Mouse (Mus musculus): ENCODE data around the gene Map1s. TPM values are rescaled to one million over a fixed set of nuclear protein-coding genes. Genes with fewer than 3 reads are reported as not detected.

Gene Map1s
- polyA plus RNA-seq (2015; fragmentation: Nextera tagmentation; extraction: Ambion mirVana), result 15.4 and 17.6 TPM in 2 replicates

GRCm38 (mm10) chr8:70905831-70906736 lies at the start of gene Map1s:
Gene Map1s (plus strand): TSS chr8:70905932.
- Histone ChIP-seq H3K4me2 (peak within 1 kb of the TSS; percentile 97), H3K27ac (replicated peaks) (peak within 1 kb of the TSS; percentile 86), H3K27me3 (peaks cover 8% of the 10 kb centered on the region), H3K36me3 (replicated peaks) (peaks cover 12% of the 10 kb centered on the region; the same call in 1 of the 2 replicates), H3K4me1 (replicated peaks) (peaks cover 43% of the 10 kb centered on the region), H3K9me3 (replicated peaks) (no peaks in the 10 kb centered on the region), H3K9ac (peak within 1 kb of the TSS; percentile 79), H3K4me3 (replicated peaks) (peak within 1 kb of the TSS; percentile 91)
- WGBS (ENCODE audit: insufficient replicate concordance), result under 1% methylated on average over 85 of the region's 86 CpGs
- ATAC-seq (ENCODE audit: insufficient read depth), result peak; percentile 76

- no peak overlapping the region for H3K27ac ChIP-seq (replicated peaks)
- 55% methylated on average over 5 of the region's 5 CpGs for WGBS (ENCODE audit: insufficient replicate concordance)
- H3K4me2 ChIP-seq, result peak overlapping the region; percentile 86; the same call in 1 of the 2 replicates
- no peak overlapping the region for H3K9ac ChIP-seq
- peaks cover 43% of the 10 kb centered on the region for H3K4me1 ChIP-seq (replicated peaks)
- H3K9me3 ChIP-seq (replicated peaks), result no peaks in the 10 kb centered on the region
- no peak for ATAC-seq (ENCODE audit: insufficient read depth)
- no peak overlapping the region for H3K4me3 ChIP-seq (replicated peaks)
- H3K36me3 ChIP-seq (replicated peaks), result no peaks in the 10 kb centered on the region
- H3K27me3 ChIP-seq, result peaks cover 68% of the 10 kb centered on the region
Observed at GRCm38 (mm10) chr8:70856028-70856427, 49.7 kb upstream of the Map1s start.

GRCm38 (mm10) chr8:70856541-70857197 lies 49.1 kb upstream of the Map1s start:
- peak overlapping the region; percentile 53 for H3K4me3 ChIP-seq (replicated peaks)
- peak overlapping the region; percentile 86 for H3K4me2 ChIP-seq
- peak overlapping the region; percentile 35; the same call in 1 of the 2 replicates for H3K9ac ChIP-seq
- 7% methylated on average over 29 of the region's 33 CpGs for WGBS (ENCODE audit: insufficient replicate concordance)
- H3K27ac ChIP-seq (replicated peaks), result no peak overlapping the region
- peaks cover 74% of the 10 kb centered on the region for H3K27me3 ChIP-seq
- H3K4me1 ChIP-seq (replicated peaks), result peaks cover 36% of the 10 kb centered on the region
- no peaks in the 10 kb centered on the region for H3K9me3 ChIP-seq (replicated peaks)
- no peaks in the 10 kb centered on the region for H3K36me3 ChIP-seq (replicated peaks)
- peak; percentile 65; the same call in 1 of the 2 replicates for ATAC-seq (ENCODE audit: insufficient read depth)

- H3K4me3 ChIP-seq (replicated peaks), result no peak overlapping the region
- H3K4me1 ChIP-seq (replicated peaks), result peaks cover 35% of the 10 kb centered on the region
- peaks cover 79% of the 10 kb centered on the region for H3K27me3 ChIP-seq
- H3K36me3 ChIP-seq (replicated peaks), result no peaks in the 10 kb centered on the region
- ATAC-seq (ENCODE audit: insufficient read depth), result no peak
- WGBS (ENCODE audit: insufficient replicate concordance), result 29% methylated on average over 4 of the region's 4 CpGs
- no peak overlapping the region for H3K9ac ChIP-seq
- H3K9me3 ChIP-seq (replicated peaks), result no peaks in the 10 kb centered on the region
- H3K27ac ChIP-seq (replicated peaks), result no peak overlapping the region
- H3K4me2 ChIP-seq, result no peak overlapping the region
Observed at GRCm38 (mm10) chr8:70857516-70857915, 48.2 kb upstream of the Map1s start.

- Histone ChIP-seq H3K4me1 (replicated peaks) (peaks cover 70% of the 10 kb centered on the region), H3K9ac (no peak within 1 kb of the TSS; the same call in 1 of the 2 replicates), H3K27ac (replicated peaks) (no peak within 1 kb of the TSS), H3K36me3 (replicated peaks) (peaks cover 3% of the 10 kb centered on the region), H3K27me3 (peaks cover 68% of the 10 kb centered on the region), H3K4me3 (replicated peaks) (peak within 1 kb of the TSS; percentile 73), H3K4me2 (peak within 1 kb of the TSS; percentile 82), H3K9me3 (replicated peaks) (no peaks in the 10 kb centered on the region)
- no peak for ATAC-seq (ENCODE audit: insufficient read depth)
- WGBS (ENCODE audit: insufficient replicate concordance), result 2% methylated on average over 55 of the region's 55 CpGs
Observed at GRCm38 (mm10) chr8:70862824-70863641, 42.7 kb upstream of the Map1s start, which contains the start of gene Kcnn1. Gene Kcnn1 (minus strand): TSS chr8:70863258.

- H3K9ac ChIP-seq, result no peak overlapping the region; the same call in 1 of the 2 replicates
- no peaks in the 10 kb centered on the region for H3K9me3 ChIP-seq (replicated peaks)
- no peak for ATAC-seq (ENCODE audit: insufficient read depth)
- WGBS (ENCODE audit: insufficient replicate concordance), result 1% methylated on average over 46 of the region's 46 CpGs
- peaks cover 63% of the 10 kb centered on the region for H3K27me3 ChIP-seq
- no peak overlapping the region for H3K27ac ChIP-seq (replicated peaks)
- H3K4me2 ChIP-seq, result peak overlapping the region; percentile 82
- H3K4me1 ChIP-seq (replicated peaks), result peaks cover 71% of the 10 kb centered on the region
- peaks cover 5% of the 10 kb centered on the region for H3K36me3 ChIP-seq (replicated peaks)
- peak overlapping the region; percentile 73 for H3K4me3 ChIP-seq (replicated peaks)
Observed at GRCm38 (mm10) chr8:70863956-70864711, 41.6 kb upstream of the Map1s start.

- Histone ChIP-seq H3K9me3 (replicated peaks) (no peaks in the 10 kb centered on the region), H3K4me3 (replicated peaks) (peak overlapping the region; percentile 73), H3K27ac (replicated peaks) (no peak overlapping the region), H3K27me3 (peaks cover 56% of the 10 kb centered on the region), H3K36me3 (replicated peaks) (peaks cover 5% of the 10 kb centered on the region), H3K4me2 (peak overlapping the region; percentile 82), H3K4me1 (replicated peaks) (peaks cover 72% of the 10 kb centered on the region), H3K9ac (peak overlapping the region; percentile 67)
- 2% methylated on average over 24 of the region's 24 CpGs for WGBS (ENCODE audit: insufficient replicate concordance)
- ATAC-seq (ENCODE audit: insufficient read depth), result no peak
Observed at GRCm38 (mm10) chr8:70864712-70865221, 41.0 kb upstream of the Map1s start.

GRCm38 (mm10) chr8:70865350-70866000 lies 40.3 kb upstream of the Map1s start:
- WGBS (ENCODE audit: insufficient replicate concordance), result under 1% methylated on average over 46 of the region's 46 CpGs
- peak; percentile 89 for ATAC-seq (ENCODE audit: insufficient read depth)
- H3K9me3 ChIP-seq (replicated peaks), result no peaks in the 10 kb centered on the region
- H3K36me3 ChIP-seq (replicated peaks), result peaks cover 5% of the 10 kb centered on the region
- H3K4me1 ChIP-seq (replicated peaks), result peaks cover 75% of the 10 kb centered on the region
- peak overlapping the region; percentile 67 for H3K9ac ChIP-seq
- peak overlapping the region; percentile 82 for H3K4me2 ChIP-seq
- peaks cover 49% of the 10 kb centered on the region for H3K27me3 ChIP-seq
- peak overlapping the region; percentile 83 for H3K27ac ChIP-seq (replicated peaks)
- H3K4me3 ChIP-seq (replicated peaks), result peak overlapping the region; percentile 73

- ATAC-seq (ENCODE audit: insufficient read depth), result 0 out of 2 replicates have a peak, but pooled peaks have one; percentile 6
- H3K4me1 ChIP-seq (replicated peaks), result peaks cover 77% of the 10 kb centered on the region
- 10% methylated on average over 12 of the region's 12 CpGs for WGBS (ENCODE audit: insufficient replicate concordance)
Observed at GRCm38 (mm10) chr8:70866001-70866520, 39.7 kb upstream of the Map1s start.

More at GRCm38 (mm10) chr8:70866001-70866520, 39.7 kb upstream of the Map1s start:
- Histone ChIP-seq H3K9ac (peak overlapping the region; percentile 16; the same call in 1 of the 2 replicates), H3K4me2 (peak overlapping the region; percentile 82), H3K9me3 (replicated peaks) (no peaks in the 10 kb centered on the region), H3K4me3 (replicated peaks) (peak overlapping the region; percentile 73), H3K27ac (replicated peaks) (peak overlapping the region; percentile 83), H3K27me3 (peaks cover 44% of the 10 kb centered on the region), H3K36me3 (replicated peaks) (peaks cover 5% of the 10 kb centered on the region)

Data from liver, embryonic 15.5 days (tissue).